Mouse (Mus musculus): ENCODE data around the gene Gyg. TPM values are rescaled to one million over a fixed set of nuclear protein-coding genes. Genes with fewer than 3 reads are reported as not detected.

The Gyg gene
- polyA plus RNA-seq (2015; fragmentation: Nextera tagmentation; extraction: Ambion mirVana): 40.6 and 50.0 TPM in 2 replicates

DNA sequence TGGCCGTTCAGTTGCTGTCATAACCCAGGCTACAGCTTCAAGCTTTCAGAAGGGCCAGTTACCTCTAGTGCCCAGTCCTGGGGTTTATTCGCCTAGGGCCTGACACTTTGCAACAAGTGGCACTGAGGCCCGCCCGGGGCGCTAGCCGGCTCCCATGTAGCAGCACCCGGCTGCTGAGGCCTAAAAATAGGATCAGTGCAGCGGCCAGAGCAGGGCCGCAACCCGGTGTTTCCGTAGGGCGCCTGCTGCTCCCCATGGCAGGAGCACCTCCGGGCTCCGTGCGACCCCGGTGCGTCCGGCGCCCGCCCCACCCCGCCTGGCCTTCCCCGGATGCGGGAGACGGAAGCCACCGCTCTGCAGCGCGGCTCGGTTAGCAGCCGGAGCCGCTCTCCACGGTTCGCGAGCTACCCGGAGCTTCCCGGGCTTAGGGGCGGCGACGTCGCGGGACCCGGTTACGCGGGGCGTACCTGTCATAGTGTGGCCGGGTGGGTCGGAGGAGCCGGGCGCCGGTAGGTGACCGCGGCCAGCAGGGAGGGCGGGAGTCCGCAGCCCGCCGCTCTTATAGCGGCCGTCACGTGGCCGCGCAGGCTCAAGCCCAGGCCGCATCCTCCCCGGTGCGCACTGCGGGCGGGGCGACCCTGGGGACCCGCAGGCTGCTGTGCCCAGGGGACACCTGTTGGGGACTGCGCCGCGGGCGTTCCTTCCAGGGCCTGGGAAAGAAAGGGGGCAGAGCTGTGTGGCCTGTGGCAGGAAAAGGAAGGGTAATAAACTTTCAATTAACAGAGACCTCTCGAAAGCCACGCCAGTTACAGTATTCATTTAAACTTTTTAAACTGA, at the start of gene Gyg:
TSS of gene Gyg (minus strand) at position 787 of the 837 bp plus-strand sequence.

Other genes starting within 250 kb of the Gyg start
- gene Cp, start 198.3 kb downstream of the Gyg start, polyA plus RNA-seq (2015; fragmentation: Nextera tagmentation; extraction: Ambion mirVana): 44.5 and 79.2 TPM in 2 replicates
- gene Hps3, start 120.0 kb downstream of the Gyg start, polyA plus RNA-seq (2015; fragmentation: Nextera tagmentation; extraction: Ambion mirVana): 7.5 and 9.2 TPM in 2 replicates
- gene Hltf, start 97.5 kb downstream of the Gyg start, polyA plus RNA-seq (2015; fragmentation: Nextera tagmentation; extraction: Ambion mirVana): 10.8 and 13.3 TPM in 2 replicates
- gene Cpa3, start 86.9 kb upstream of the Gyg start, polyA plus RNA-seq (2015; fragmentation: Nextera tagmentation; extraction: Ambion mirVana): 57.1 and 61.7 TPM in 2 replicates
- 7.6 and 12.6 TPM in 2 replicates for gene Cpb1, start 120.4 kb upstream of the Gyg start, polyA plus RNA-seq (2015; fragmentation: Nextera tagmentation; extraction: Ambion mirVana)
- gene Agtr1b, start 211.9 kb upstream of the Gyg start, polyA plus RNA-seq (2015; fragmentation: Nextera tagmentation; extraction: Ambion mirVana): 9.0 and 9.5 TPM in 2 replicates

Data from adrenal gland, postnatal 0 days (tissue).